Mouse (Mus musculus): ENCODE results near the gene Map1lc3b.

DNA sequence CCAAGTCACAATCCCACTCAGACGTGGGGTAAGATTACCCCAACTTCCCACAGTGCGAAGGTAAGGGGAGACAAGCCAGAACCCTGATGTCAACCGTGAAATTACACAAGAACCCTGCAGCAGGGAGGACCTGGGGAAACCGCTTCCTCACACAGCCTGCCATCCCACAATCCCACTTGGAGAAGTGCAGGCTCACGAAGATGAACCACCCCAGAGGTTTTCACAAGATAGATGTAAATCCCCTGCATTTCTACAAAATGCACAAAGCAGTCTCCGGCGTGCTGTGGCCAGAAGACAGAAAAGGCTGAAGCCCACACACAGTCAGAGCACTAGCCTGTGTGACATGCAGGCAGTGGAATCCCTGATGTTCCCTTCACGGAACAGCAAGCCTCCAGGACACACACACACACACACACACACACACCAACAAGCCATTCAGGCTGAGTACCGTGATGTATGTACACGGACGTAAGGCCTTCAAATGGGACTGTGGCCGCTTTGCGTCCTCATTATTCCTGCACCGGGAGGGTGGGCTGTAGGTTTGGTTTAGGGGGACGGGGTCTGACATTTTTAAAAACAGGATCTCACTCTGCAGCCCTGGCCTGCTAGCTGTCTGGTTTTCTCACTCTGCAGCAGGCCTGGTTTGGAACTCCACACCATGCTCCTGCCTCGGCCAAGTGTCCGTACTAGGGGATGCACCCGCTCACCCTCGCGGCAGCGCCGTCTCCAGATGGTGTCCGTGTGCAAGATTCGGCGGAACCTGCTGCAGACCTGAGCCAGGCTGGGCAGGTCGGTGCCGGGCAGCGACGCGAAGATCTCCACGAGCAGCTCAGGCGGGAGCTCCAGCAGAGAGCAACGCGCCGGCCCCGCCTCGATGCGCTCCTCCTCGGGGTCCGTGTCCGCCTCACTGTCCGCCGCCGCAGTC lies 12.1 kb upstream of the Map1lc3b start:
- no peak for TF ChIP-seq CTCF (IDR thresholded peaks at IDR 0.05; ENCODE audit: low read depth, low read length)
- TF ChIP-seq POLR2A (IDR thresholded peaks at IDR 0.05; ENCODE audit: borderline replicate concordance, low read depth, low read length) = no peak
